Mouse (Mus musculus) mesoderm, embryonic 11.5 days (tissue): ENCODE data around the gene Celf2.

ENCODE experiments used
- DNase-seq: peaks from one replicate; pipeline ENCODE4 v3.0.0-alpha.2; 2012; ENCODE audit warnings: low read depth, low spot score

Gene Celf2

DNA sequence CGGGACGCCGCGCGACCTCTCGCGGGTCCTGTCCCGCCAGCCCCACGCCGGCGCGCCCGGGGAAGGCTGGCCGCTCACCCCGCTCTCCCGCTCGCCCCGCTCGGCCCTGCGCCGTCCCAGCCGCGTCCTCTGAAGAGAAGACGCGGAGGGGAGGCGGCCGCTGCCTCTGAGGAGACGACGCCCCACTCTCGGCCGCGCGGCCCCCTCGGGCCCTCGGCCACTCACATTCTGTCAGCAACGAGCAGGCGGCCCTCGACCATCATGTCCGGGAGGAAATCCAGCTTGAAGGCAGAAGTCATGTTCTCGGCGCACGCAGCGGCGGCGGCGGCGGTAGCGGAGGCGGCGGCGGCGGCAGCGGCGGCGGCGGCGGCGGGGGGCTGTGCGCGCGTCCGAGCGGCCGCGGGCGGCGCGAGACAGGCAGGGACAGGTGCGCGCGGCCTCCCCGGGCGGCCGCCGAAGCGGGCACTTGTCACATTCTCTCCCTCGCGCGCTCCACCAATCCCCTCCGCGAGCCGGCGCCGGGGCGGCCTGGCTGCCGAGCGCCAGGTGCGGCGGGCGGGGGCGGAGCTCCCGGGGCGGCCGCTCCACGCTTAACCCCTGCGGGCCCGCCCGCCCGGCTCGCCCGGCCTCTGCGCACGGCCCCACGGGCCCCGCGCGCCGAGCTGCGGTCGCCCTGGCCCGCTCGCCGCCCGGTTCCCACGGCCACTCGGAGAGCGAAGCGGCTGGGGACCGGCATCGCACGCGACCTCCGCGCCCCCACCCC is 637.1 kb downstream of the Celf2 start:
- DNase-seq: peak; percentile 77

DNA sequence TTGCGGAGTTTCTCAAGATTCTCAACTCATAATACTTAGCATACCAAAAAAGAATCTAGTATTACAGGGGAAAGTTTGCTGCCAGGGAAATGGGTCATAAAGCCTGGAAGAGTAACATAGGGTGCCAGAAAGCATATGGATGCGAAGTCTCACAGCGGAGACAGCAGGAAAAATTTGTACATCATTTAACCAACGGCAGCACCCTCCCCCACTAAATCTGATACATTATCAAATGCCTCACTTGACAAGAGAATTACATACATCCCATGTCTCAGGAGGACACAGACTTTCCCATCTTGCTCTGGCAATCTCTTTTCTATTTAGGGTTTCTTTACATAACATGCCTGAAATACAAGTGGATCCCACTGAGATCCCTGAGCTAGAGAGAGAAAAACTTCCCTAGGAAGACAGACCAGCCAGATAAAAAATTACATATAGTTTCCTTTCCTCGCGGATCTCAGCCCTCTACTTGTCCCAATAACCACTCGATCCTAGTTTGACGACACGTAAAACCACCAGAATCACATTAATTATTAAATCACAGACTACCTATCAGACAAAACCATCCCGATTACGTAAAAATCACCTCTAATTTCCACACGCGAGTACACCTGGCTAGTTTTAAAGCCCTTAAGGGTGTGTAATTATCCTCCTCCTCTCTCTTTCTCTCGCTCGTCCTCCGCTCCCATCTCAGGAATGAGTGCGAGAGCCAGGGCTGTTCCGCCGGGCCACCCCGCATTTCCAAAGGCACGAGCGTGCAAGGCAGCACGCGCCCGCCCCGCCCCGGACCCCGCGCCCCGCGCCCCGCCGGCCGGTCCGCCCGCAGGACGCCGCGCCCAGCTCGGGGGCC is 637.9 kb downstream of the Celf2 start:
- DNase-seq: no peak

DNA sequence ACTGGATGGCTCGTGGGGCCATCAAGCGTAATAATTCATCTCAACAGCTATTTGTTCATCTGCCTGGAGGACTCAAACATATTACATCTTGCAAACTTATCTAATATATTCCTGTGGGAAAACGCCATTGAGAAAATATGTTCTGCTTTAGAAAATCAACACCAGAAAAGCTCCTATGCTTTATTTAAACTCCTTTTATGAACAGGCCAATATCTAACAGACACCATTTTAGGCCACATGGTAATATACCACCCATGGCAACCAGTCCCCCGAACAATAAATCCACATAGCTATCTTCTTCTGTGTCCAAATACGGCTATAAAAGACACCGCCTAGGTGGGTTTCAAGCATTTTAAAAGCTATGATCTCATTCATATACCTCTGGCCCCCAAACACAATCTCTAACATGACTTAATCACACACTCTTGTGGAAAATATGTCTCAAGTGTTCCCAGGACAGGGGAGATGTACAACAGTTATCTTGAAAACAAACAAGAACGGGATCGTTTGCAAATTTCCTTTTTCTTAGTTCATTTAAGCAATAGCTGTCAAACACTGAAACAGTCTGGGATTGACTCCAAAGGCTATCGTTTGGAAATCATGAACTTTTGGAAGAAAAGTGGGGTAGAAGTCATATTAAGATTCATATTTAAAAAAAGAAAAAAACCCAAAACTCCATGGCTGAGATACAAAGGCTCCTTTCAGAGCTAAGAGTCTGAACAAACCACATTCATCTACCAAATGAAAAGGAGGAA is 639.2 kb downstream of the Celf2 start:
- no peak for DNase-seq

DNA sequence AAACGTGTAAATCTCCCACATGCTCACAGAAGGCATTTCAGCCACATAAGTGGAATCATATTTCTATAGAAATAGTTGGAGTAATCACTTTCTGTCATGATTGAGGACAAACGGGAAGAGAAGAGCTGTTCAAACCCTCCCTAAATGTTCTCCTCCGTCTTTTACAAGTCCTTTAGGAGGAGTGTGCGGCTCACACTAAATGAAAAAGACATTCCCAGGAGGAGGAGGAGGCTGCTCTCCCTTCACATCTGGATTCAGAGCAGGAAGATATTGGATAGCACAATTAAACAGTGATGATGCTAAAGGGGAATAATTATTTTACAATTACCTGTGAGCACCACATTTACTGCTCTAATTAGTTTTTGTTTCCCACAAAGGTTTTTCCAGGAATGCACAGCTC is 642.1 kb downstream of the Celf2 start:
- no peak for DNase-seq

DNA sequence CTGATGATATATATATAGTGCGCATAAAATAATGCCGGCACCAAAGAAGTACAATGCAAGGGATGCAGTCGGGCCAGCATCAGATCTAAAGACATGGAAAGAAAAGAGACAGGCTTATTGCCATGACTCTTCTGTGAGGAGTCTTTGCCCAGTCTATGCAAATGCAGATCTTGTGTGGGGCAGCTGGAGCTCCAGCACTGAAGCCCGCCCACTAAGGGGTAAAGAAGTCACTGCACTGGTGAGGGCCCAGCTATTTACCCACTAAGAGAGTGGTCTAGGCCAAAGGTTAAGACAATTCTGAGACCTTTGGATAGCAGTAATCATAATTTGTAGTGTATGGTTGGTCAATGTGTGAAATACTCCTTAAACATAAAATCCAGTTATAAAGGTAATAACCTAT is 643.6 kb downstream of the Celf2 start:
- DNase-seq: no peak

DNA sequence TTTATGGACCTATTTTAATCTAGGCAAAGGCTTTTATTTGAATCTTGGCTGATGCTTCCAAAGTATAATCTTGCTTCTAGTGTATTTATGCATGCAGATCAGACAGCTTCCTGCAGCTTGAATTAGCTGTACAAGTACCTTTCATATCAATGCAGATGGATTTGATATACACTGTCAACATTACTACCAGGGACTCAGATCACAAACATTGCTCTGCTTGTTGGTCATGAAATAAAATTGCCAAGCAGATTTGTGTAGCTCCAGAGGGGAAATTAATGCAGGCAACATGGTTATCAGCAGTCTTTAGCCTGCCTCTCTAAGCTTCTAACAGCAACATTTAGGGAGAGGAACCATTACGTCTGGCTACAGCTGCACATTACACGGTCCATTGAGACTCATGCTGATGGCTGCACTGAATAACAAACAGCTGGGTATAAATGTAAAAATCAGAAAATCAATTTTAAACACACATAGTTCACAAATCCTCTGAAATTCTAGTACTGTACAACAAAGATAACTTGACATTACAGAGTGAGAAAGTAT is 659.2 kb downstream of the Celf2 start:
- DNase-seq: no peak

DNA sequence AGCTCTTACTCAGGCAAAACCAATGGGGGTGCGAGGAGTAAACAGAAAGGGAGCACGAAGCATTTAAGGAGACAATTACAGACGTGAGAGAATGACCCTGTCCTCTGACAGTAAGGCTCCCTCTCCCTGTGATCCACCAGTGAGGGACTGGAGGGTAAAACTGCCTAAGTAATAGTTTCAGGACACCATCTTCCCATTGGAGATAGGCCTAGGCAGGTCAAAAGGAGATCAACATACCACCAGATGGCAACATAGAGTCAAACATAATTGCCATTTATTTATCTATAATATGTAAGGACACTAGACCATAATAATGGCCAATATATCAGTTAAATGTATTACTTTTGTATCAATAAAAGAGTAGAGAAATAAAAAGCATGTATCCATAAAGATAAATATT is 660.0 kb downstream of the Celf2 start:
- DNase-seq: no peak

DNA sequence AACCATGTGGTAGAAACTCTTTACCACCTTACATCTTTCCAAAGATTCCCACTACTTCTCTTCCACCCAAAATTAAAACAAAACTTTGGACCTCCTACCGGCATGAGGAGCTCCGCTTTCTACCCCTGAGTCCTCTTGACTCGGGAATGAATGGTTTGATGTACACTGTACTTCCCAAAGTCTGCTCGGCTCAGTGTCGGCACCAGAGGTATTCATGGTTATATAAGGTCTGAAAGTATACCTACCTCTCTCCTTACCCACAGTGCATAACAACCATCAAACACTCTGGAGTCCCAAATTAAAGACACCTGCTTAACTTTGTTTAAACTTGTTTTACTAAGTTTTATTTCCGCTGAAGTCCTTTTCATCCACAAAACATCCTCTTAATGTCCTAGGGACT is 679.3 kb downstream of the Celf2 start:
- no peak for DNase-seq

DNA sequence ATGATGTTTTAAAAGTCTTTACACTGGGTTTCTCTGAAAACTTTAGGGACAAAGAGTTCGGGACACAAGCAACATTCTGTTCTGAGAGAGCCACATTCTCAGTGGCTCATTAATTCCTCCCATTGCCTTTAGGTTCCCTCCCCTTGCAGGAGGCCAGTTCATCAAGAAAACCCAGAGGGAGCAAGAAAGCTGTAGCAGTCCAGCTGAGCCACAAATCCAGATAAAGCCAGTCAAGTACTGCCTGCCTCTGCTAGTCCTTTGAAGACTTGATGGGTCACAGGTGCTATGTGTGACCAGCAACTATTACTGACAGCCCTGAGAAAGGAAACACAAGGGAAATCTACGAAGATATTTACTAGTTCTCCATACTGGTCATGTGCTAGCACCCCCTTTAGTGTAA is 681.8 kb downstream of the Celf2 start:
- peak; percentile 36 for DNase-seq

DNA sequence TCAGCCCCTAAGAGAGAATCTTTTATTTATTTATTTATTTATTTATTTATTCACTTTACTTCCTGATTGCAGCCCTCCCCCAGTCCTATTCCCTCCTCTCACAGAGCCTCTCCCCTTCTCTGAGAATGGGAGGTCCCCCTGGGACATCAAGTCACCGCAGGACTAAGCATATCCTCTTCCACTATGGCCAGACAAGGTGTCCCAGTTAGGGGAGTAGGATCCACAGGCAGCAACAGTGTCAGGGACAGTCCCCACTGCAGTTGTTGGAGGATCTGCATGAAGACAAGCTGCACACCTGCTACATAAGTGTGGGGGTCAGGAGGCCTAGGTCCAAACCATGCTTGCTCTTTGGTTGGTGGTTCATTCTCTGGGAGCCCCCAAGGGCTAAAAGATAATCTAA is 686.3 kb downstream of the Celf2 start:
- DNase-seq: no peak

DNA sequence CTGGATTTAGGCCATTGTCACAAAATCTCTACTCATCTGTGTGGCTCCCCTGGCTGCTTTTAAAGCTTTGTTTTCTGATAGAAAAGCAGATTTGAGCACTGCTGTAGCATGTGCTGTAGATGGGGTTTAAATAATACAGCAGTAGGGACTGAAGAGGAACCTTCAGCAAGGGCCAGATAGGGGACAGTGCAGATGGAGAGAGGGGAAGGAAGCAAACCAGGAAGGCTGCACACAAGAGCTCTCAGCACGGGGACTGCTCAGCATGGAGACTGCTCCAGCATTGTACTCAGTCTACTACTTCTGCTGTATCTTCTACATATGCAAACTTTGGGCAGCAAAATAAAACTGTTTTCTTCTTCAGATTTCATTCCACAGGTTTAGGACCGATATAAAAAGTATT is 687.8 kb downstream of the Celf2 start:
- DNase-seq: no peak

DNA sequence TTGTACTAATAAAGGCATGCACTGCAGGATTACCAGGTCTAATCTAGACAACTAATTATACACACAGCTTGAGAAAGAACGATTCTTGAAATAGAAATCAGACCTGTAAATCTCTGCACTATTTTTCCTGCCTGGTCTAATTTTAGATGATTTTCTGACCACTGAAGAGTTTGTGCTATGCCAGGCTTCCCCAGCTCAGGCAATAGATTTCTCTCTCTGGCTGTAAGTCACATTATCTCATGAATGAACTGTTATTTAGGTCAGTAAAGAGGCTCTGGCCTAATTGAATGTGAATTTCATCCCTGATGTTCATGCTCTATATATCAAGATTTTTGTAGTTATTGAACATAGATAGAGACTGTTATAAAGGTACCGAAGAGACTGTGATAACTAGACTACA is 694.1 kb downstream of the Celf2 start:
- DNase-seq: no peak

DNA sequence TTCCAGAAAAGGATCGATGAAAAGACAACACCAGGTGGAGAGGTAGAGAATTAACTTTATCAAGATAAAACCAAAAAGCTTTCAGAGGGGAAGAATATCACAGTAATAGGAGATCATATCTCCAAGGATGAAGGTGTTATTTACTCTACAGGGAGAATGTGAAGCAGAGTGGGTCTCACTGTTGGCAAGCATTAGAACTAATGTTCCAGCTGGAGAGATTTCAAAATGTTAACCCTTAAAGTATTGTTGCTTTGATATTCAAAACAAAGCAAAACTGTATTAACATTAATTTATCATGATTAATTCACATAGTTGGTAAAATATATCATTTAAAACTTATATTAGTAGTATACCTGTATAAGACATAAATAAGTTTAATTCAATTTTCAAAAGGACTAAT is 700.6 kb downstream of the Celf2 start:
- no peak for DNase-seq

DNA sequence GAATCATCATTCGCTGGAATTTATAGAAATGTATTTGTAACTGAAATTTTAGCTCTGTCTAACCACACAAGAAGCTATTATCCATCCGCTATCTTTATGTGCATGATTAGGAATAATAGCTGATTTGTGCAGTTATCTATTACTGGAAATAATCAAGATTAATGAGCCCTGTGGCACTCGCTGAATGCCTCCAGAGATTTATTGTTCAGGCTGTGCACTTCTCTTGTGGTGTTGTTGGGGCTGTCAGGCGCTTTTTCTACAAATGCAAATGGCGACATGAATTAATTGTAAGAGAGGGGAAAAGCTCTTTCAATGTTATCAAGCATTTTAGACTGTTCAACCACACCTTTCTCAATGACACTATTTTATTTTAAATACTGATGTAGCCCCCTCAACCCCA is 712.6 kb downstream of the Celf2 start:
- peak; percentile 58 for DNase-seq

DNA sequence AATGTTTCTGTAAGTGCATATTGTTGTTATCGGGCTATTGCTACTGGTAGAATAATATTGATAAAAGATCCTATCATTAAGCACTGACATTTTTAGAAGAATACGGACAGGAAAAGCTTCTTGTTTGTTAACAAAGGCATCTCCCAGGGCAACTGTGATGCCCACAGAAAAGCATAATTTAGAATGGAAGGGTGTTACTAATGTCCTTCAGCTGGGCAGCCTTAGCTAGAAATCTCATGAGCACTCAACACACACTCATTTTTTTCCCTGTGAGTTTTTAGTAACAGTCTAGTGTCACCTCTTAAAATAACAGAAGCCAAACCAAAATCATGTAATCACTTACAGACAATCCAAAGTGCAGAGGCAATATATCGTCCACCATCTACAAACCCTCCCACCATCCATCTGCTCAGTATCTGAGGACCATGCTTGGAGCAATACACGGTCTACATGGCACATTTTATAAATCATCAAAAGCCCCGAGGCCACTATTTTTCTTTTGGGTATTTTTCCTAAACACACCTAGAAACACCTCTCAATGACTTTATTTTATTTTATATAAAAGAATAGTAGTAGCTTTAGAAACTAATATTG is 713.3 kb downstream of the Celf2 start:
- DNase-seq: peak; percentile 24

DNA sequence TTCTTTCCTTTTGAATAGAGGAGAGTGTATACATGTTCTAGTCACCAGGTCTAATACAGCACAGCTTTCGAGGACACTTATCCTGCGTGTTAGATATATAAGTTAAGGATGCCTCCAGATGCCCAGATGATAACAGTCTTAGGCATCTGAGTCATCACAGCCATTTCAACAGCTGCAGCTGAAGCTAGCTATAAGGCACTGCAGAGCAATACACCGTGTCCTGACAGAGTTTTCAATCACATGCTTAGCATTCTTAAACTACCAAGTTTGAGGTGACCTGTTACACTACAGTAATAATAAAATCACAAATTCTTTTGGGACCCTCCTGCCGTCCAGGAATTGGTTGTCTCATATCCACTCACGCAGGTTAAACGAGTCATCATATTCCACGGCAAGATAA is 714.5 kb downstream of the Celf2 start:
- peak; percentile 10 for DNase-seq

DNA sequence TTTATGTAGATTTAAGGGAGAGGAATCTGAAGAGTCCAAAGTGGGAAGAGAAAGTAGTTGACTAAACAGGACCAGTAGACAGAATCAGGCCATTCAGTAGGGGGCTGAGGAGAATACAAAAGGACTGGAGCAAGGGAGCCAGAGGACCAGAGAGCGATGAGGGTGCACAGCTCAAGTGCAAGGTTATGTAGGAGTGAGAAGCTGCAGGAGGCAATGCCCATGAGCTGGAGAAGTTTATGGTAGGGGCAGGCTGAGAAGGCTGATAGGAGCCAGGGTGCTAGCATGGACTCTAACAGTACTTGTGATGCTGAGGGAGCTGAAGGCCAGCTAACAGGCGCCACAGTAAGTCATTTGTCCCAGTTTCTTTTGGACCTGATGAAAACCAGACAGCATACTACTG is 718.5 kb downstream of the Celf2 start:
- DNase-seq: no peak

DNA sequence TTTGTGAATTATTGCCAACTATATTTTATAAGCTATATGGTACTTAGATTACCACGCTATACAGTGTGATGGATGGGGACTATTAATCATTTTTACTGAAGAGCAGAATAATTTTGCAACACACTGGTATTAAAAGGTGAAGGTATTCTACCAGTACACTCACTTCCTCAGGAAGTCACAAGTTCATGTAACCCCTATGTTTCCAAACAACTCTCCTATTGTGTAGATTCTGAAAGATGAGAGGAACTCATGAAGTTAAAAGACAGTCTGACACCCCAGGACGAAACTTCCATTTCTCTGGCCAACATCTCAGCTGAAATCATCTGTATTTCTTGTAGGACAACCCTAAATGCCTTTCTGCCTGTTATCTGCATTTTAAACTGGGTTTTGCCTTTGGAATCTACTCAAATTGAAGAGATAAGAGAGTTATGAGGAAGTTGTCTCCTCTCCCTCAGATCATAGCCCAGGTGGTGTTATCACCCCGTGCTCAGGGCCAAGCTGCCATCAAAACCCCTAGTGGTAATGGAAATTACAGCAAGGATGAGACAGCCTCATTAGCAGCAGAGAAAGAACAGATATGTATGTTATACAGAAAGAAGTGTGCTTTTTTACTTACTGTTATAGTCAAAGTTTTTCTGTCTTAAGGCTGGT is 722.7 kb downstream of the Celf2 start:
- no peak for DNase-seq

DNA sequence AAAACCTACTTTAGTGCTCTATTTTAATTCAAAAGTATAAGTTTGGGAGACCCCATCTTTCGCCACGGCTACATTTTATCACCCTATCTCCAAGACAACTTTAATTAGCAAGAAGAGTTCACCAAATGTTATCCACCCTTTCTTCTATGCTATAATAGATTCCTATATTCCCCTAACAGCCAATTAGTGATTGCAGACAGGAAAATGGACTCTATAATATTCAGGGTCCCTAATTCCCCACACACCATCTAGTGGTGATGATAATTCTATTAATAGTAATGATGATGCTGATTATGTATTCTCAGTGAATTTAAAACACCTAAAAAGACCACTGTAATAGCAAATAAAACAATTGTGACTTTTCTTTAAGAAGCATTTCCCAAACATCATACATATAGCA is 739.1 kb downstream of the Celf2 start:
- no peak for DNase-seq

DNA sequence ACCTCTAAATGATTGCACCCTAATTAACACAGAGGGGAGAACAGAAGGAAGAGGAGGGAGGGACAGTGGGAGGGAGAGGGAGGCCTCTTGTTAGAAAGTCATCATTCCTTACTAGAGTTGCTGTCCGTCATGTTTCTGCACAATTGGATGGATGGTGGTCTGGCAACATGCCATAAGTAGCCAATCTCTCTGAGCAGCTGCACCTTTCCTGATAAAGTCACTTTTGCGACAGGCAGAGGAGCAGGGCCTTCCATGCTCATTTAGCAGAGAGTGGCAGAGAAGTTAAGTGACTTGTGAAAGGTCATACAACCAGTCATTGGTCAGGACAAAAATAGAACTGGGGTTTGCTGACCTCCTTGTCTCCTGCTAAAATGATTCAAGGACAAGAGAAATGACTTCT is 747.0 kb downstream of the Celf2 start:
- no peak for DNase-seq

DNA sequence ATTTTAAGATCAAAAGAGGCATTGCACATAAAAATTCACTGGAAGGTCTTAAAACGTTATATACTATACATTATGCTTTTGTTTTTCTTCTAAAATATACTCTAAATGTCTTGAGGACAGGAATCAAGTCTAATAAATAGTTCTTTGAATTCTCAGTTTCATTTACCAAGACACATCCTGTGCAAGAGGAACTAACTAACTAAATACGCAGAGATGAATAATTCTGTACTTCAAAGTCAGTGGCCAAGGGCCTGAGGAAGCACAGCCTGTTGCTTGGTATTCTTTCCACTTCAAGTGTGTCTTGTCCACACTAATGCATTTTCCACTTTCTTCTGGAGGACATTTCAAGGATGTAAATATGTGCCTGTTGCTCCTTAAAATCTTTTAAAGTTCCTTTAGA is 766.2 kb downstream of the Celf2 start:
- DNase-seq: no peak
